Mouse (Mus musculus) kidney, postnatal 0 days (tissue): ENCODE data around the gene Klhl8. TPM values are rescaled to one million over a fixed set of nuclear protein-coding genes. Genes with fewer than 3 reads are reported as not detected.
A peak's percentile ranks its signal among the peaks of the same experiment; 100 is the strongest.

ENCODE experiments used
- ATAC-seq: fragments of 200-750 bp; cut with Nextera tagmentation; replicated peaks from 2 replicates; pipeline ENCODE4 v1.8.0; 2017; ENCODE audit warnings: low read depth, moderate number of reproducible peaks, moderate TSS enrichment, moderate library complexity; ENCODE audit not compliant: low FRiP score
- DNase-seq: peaks from one replicate; pipeline ENCODE4 v3.0.0-alpha.2; 2016; ENCODE audit warnings: low spot score
- H3K27ac ChIP-seq: fragments of 300-500 bp; sonication (generic); 2 replicates; pipeline ENCODE4 v1.5.1; 2014; ENCODE audit warnings: mild to moderate bottlenecking
- H3K27me3 ChIP-seq: fragments of 300-500 bp; sonication (generic); 2 replicates; pipeline ENCODE4 v1.6.1; 2014; ENCODE audit warnings: low read length, mixed read lengths; ENCODE audit not compliant: insufficient read depth
- H3K36me3 ChIP-seq: fragments of 300-500 bp; sonication (generic); 2 replicates; pipeline ENCODE4 v1.6.1; 2014; ENCODE audit warnings: low read length, mixed read lengths; ENCODE audit not compliant: insufficient read depth
- H3K4me1 ChIP-seq: fragments of 300-500 bp; sonication (generic); replicated peaks from 2 replicates; pipeline ENCODE4 v1.6.1; 2014; ENCODE audit warnings: antibody characterized with exemption, low read length, mixed read lengths; ENCODE audit not compliant: insufficient read depth
- H3K4me2 ChIP-seq: fragments of 300-500 bp; sonication (generic); 2 replicates; pipeline ENCODE4 v1.6.1; 2014; ENCODE audit warnings: mild to moderate bottlenecking, low read length, moderate library complexity, mixed read lengths
- H3K4me3 ChIP-seq: fragments of 300-500 bp; sonication (generic); replicated peaks from 2 replicates; pipeline ENCODE4 v1.5.1; 2014; ENCODE audit warnings: low read depth, low read length
- H3K9ac ChIP-seq: fragments of 300-500 bp; sonication (generic); 2 replicates; pipeline ENCODE4 v1.6.1; 2014; ENCODE audit warnings: low read depth, low read length
- H3K9me3 ChIP-seq: fragments of 300-500 bp; sonication (generic); replicated peaks from 2 replicates; pipeline ENCODE4 v1.6.1; 2016; ENCODE audit warnings: low read length, inconsistent platforms, mixed read lengths
- CTCF ChIP-seq: IDR thresholded peaks from 2 replicates; pipeline ENCODE4 v1.5.1; 2016; ENCODE audit warnings: antibody characterized with exemption, low read depth, mild to moderate bottlenecking, moderate library complexity
- WGBS: fragments of 180-500 bp; shearing (Covaris S2); extraction: QIAGEN DNeasy Blood & Tissue Kit; methylation state at CpG from one replicate; pipeline ENCODE4 v1.1.7; 2014; 5-methylcytosine and 5-hydroxymethylcytosine counted together
- polyA plus RNA-seq: library from polyadenylated mRNA; unstranded; fragments of >200 nt; fragmentation: Nextera tagmentation; extraction: Ambion mirVana; gene quantifications from 2 replicates; pipeline ENCODE4 v1.2.1, GENCODE M21; 2015

Gene Klhl8
- polyA plus RNA-seq, 1 experiment from 2014 or later: 11.4 TPM

GRCm38 (mm10) chr5:103860622-103861021, 50.4 kb downstream of the Klhl8 start:
- H3K27me3 ChIP-seq: no peaks in the 10 kb centered on the region
- H3K9me3 ChIP-seq: no peaks in the 10 kb centered on the region
- no peak overlapping the region for H3K4me2 ChIP-seq
- no peak for ATAC-seq
- no peaks in the 10 kb centered on the region for H3K4me1 ChIP-seq
- H3K36me3 ChIP-seq: peaks cover 11% of the 10 kb centered on the region; the same call in 1 of the 2 replicates
- WGBS: 91% methylated on average over 11 of the region's 11 CpGs
- no peak overlapping the region for H3K9ac ChIP-seq
- H3K27ac ChIP-seq: no peak overlapping the region
- DNase-seq: no peak
- no peak overlapping the region for H3K4me3 ChIP-seq
- TF ChIP-seq CTCF: no peak

- no peak for TF ChIP-seq CTCF
- no peak for DNase-seq
- no peak for ATAC-seq
Observed at GRCm38 (mm10) chr5:103857151-103857550, 53.9 kb downstream of the Klhl8 start.

GRCm38 (mm10) chr5:103856286-103857009, 54.6 kb downstream of the Klhl8 start:
- no peak overlapping the region for H3K27ac ChIP-seq
- peak; percentile 90 for DNase-seq
- no peak overlapping the region for H3K4me3 ChIP-seq
- peaks cover 4% of the 10 kb centered on the region; the same call in 1 of the 2 replicates for H3K36me3 ChIP-seq
- peak; percentile 82 for TF ChIP-seq CTCF
- no peak overlapping the region for H3K9ac ChIP-seq
- H3K27me3 ChIP-seq: no peaks in the 10 kb centered on the region
- H3K4me2 ChIP-seq: no peak overlapping the region
- no peaks in the 10 kb centered on the region for H3K4me1 ChIP-seq
- ATAC-seq: peak; percentile 56
- WGBS: 57% methylated on average over 5 of the region's 5 CpGs
- no peaks in the 10 kb centered on the region for H3K9me3 ChIP-seq

More at GRCm38 (mm10) chr5:103857151-103857550, 53.9 kb downstream of the Klhl8 start:
- 0 out of 2 replicates have a peak, but pooled peaks cover 4% of the 10 kb centered on the region for H3K36me3 ChIP-seq
- H3K4me3 ChIP-seq: no peak overlapping the region
- WGBS: 83% methylated on average over 2 of the region's 2 CpGs
- no peaks in the 10 kb centered on the region for H3K27me3 ChIP-seq
- H3K9ac ChIP-seq: no peak overlapping the region
- no peak overlapping the region for H3K4me2 ChIP-seq
- no peaks in the 10 kb centered on the region for H3K4me1 ChIP-seq
- H3K27ac ChIP-seq: no peak overlapping the region
- no peaks in the 10 kb centered on the region for H3K9me3 ChIP-seq

- no peak overlapping the region for H3K27ac ChIP-seq
- no peaks in the 10 kb centered on the region for H3K9me3 ChIP-seq
- ATAC-seq (peak; percentile 34; the same call in 1 of the 2 replicates), DNase-seq (no peak)
- H3K9ac ChIP-seq: no peak overlapping the region
- no peaks in the 10 kb centered on the region for H3K4me1 ChIP-seq
- no peak overlapping the region for H3K4me2 ChIP-seq
- WGBS: 85% methylated on average over 14 of the region's 14 CpGs
- peaks cover 11% of the 10 kb centered on the region for H3K36me3 ChIP-seq
- H3K4me3 ChIP-seq: no peak overlapping the region
- H3K27me3 ChIP-seq: no peaks in the 10 kb centered on the region
- TF ChIP-seq CTCF: no peak
Observed at GRCm38 (mm10) chr5:103855483-103856211, 55.4 kb downstream of the Klhl8 start.

GRCm38 (mm10) chr5:103854807-103855194, 56.3 kb downstream of the Klhl8 start:
- H3K9me3 ChIP-seq: no peaks in the 10 kb centered on the region
- WGBS: 89% methylated on average over 5 of the region's 5 CpGs
- TF ChIP-seq CTCF: no peak
- no peaks in the 10 kb centered on the region for H3K4me1 ChIP-seq
- H3K27me3 ChIP-seq: no peaks in the 10 kb centered on the region
- peaks cover 13% of the 10 kb centered on the region for H3K36me3 ChIP-seq
- H3K4me2 ChIP-seq: no peak overlapping the region
- no peak overlapping the region for H3K4me3 ChIP-seq
- ATAC-seq: no peak
- no peak overlapping the region for H3K9ac ChIP-seq
- no peak overlapping the region for H3K27ac ChIP-seq
- no peak for DNase-seq

GRCm38 (mm10) chr5:103854041-103854806, 56.8 kb downstream of the Klhl8 start:
- peak; percentile 39 for DNase-seq
- Histone ChIP-seq H3K4me3 (no peak overlapping the region), H3K27me3 (no peaks in the 10 kb centered on the region), H3K4me2 (no peak overlapping the region), H3K36me3 (peaks cover 19% of the 10 kb centered on the region), H3K27ac (no peak overlapping the region), H3K4me1 (no peaks in the 10 kb centered on the region), H3K9ac (no peak overlapping the region), H3K9me3 (no peaks in the 10 kb centered on the region)
- 64% methylated on average over 17 of the region's 17 CpGs for WGBS
- TF ChIP-seq CTCF: peak; percentile 16; the same call in 1 of the 2 replicates
- no peak for ATAC-seq
